ENCODE assay signal across 8 mouse cellular contexts in the genomic region with DNA sequence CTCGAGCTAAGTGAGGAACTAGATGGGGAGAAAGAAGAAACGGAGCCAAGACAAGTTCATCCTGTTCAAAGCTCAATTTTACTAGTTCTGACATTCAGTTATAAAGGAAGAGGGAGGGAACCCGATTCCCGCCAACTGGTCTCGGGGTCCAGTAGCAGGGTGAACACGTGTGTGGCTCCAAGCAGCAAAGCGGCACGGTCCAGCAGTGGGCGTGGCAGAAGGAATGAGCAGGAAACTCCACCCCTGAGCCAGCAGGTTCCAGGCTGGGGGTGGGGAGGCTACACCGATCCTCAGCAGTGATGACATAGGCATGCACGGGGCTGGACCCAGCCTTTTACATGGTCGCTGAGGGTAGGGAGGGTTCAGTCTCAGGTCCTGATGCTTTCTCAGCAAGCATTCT. TPM values are rescaled to one million over a fixed set of nuclear protein-coding genes. Genes with fewer than 3 reads are reported as not detected.
A peak's percentile ranks its signal among the peaks of the same experiment; 100 is the strongest.
DNase-seq lines count a peak whose midpoint lies in the region; ATAC-seq lines count a peak whose summit lies in the region.
"Not testable (repeated sequence)": the region's sequence is repeated elsewhere in the genome, so short reads cannot be mapped to it uniquely, and the experiment has no call there.

No protein-coding gene starts in this region.

- H3K27ac ChIP-seq in hindbrain, embryonic 12.5 days; neural tube, embryonic 14.5 days (ENCODE audit: low read depth, low read length): not testable (repeated sequence)
- H3K27ac ChIP-seq in lung, embryonic 16.5 days (ENCODE audit: low read length), result peak overlapping the region; percentile 20; the same call in 1 of the 2 replicates

- not testable (repeated sequence) for ATAC-seq in hindbrain, embryonic 12.5 days (ENCODE audit: low FRiP score); lung, embryonic 16.5 days (ENCODE audit: low read depth); neural tube, embryonic 14.5 days (ENCODE audit: low read depth)

- 1% methylated on average over 12 of the region's 12 CpGs for WGBS in hindbrain, embryonic 12.5 days
- WGBS in lung, embryonic 16.5 days, result under 1% methylated on average over 12 of the region's 12 CpGs
- WGBS in neural tube, embryonic 14.5 days, result 1% methylated on average over 12 of the region's 12 CpGs

- not testable (repeated sequence) for H3K9me3 ChIP-seq in hindbrain, embryonic 12.5 days (replicated peaks); lung, embryonic 16.5 days (ENCODE audit: control insufficient read depth, low read length); neural tube, embryonic 14.5 days (ENCODE audit: control insufficient read depth, low read length)

- H3K27me3 ChIP-seq in hindbrain, embryonic 12.5 days; lung, embryonic 16.5 days (ENCODE audit: control insufficient read depth, insufficient read depth, low read depth, low read length); neural tube, embryonic 14.5 days (ENCODE audit: control insufficient read depth, insufficient read depth, low read length): not testable (repeated sequence)

- H3K36me3 ChIP-seq in hindbrain, embryonic 12.5 days; lung, embryonic 16.5 days (ENCODE audit: control insufficient read depth, insufficient read depth, low read length); neural tube, embryonic 14.5 days (ENCODE audit: control insufficient read depth, insufficient read depth, low read length): not testable (repeated sequence)

- DNase-seq in NIH3T3 (ENCODE audit: low read depth), result peak; percentile 54
- DNase-seq in embryo, embryonic 9.5 days (ENCODE audit: extremely low spot score), result peak; percentile 64
- DNase-seq in gastrocnemius, postnatal 25 days, result peak; percentile 68
- DNase-seq in kidney, postnatal 36 days, result peak; percentile 89
- peak; percentile 85 for DNase-seq in urinary bladder, postnatal 14 days (ENCODE audit: low spot score)

- H3K4me3 ChIP-seq in hindbrain, embryonic 12.5 days, result peak overlapping the region; percentile 11; the same call in 1 of the 2 replicates
- peak overlapping the region; percentile 27 for H3K4me3 ChIP-seq in lung, embryonic 16.5 days (ENCODE audit: low read length)
- not testable (repeated sequence) for H3K4me3 ChIP-seq in neural tube, embryonic 14.5 days (ENCODE audit: low read depth, low read length)

- H3K4me1 ChIP-seq in hindbrain, embryonic 12.5 days, result peaks cover 35% of the 10 kb centered on the region
- peaks cover 33% of the 10 kb centered on the region for H3K4me1 ChIP-seq in lung, embryonic 16.5 days (replicated peaks; ENCODE audit: control insufficient read depth, insufficient read depth, low read length)
- H3K4me1 ChIP-seq in neural tube, embryonic 14.5 days (ENCODE audit: control insufficient read depth, insufficient read depth, low read length), result peaks cover 18% of the 10 kb centered on the region

- peak overlapping the region; percentile 29; the same call in 1 of the 2 replicates for H3K9ac ChIP-seq in hindbrain, embryonic 12.5 days
- peak overlapping the region; percentile 59 for H3K9ac ChIP-seq in lung, embryonic 16.5 days (ENCODE audit: low read length)
- H3K9ac ChIP-seq in neural tube, embryonic 14.5 days (replicated peaks; ENCODE audit: low read depth, low read length), result not testable (repeated sequence)

- H3K4me2 ChIP-seq in hindbrain, embryonic 12.5 days (replicated peaks), result peak overlapping the region; percentile 48
- peak overlapping the region; percentile 63 for H3K4me2 ChIP-seq in lung, embryonic 16.5 days (ENCODE audit: low read depth, low read length)
- H3K4me2 ChIP-seq in neural tube, embryonic 14.5 days (ENCODE audit: low read depth, low read length), result peak overlapping the region; percentile 20; the same call in 1 of the 2 replicates

RNA-seq across cellular contexts. Expression of gene Chst12, which starts 2.4 kb away (rescaled TPM):
- total RNA-seq in gastrocnemius, postnatal 25 days (2021), result 1 to 10 TPM; 4.6 to 5.9 TPM
- polyA plus RNA-seq in hindbrain, embryonic 12.5 days (2016; fragmentation: Nextera tagmentation; extraction: Ambion mirVana), result 16.1 and 19.6 TPM in 2 replicates
- polyA plus RNA-seq in lung, embryonic 16.5 days (2015; fragmentation: Nextera tagmentation; extraction: Ambion mirVana), result 20.7 and 23.0 TPM in 2 replicates
- 22.6 and 23.8 TPM in 2 replicates for polyA plus RNA-seq in neural tube, embryonic 14.5 days (2014; fragmentation: Nextera tagmentation; extraction: Ambion mirVana)

RNA-seq across cellular contexts. Expression of gene Gm4869, which starts 57.5 kb away (rescaled TPM):
- not detected for total RNA-seq in gastrocnemius, postnatal 25 days (2021)
- polyA plus RNA-seq in hindbrain, embryonic 12.5 days (2016; fragmentation: Nextera tagmentation; extraction: Ambion mirVana), result not detected in 2 replicates
- not detected in 2 replicates for polyA plus RNA-seq in lung, embryonic 16.5 days (2015; fragmentation: Nextera tagmentation; extraction: Ambion mirVana)
- polyA plus RNA-seq in neural tube, embryonic 14.5 days (2014; fragmentation: Nextera tagmentation; extraction: Ambion mirVana), result not detected in 2 replicates
